Mouse (Mus musculus) cerebellum, postnatal 10 days (tissue): ENCODE results near the gene Frs2.
A peak's percentile ranks its signal among the peaks of the same experiment; 100 is the strongest.

Source experiments
- DNase-seq, 2 experiments: peaks; one replicate each; pipeline ENCODE4 v3.0.0; 2021; ENCODE audit warnings: mixed read lengths in 2 of 2

The Frs2 gene

GRCm38 (mm10) chr10:117148361-117149003 lies at the start of gene Frs2:
Gene Frs2 (minus strand): TSS chr10:117148534.
- peak; percentile 98 for DNase-seq

GRCm38 (mm10) chr10:117196696-117197095 lies 48.4 kb upstream of the Frs2 start:
- DNase-seq = no peak

GRCm38 (mm10) chr10:117195748-117196147 lies 47.4 kb upstream of the Frs2 start:
- DNase-seq = no peak

GRCm38 (mm10) chr10:117195005-117195404 lies 46.7 kb upstream of the Frs2 start:
- DNase-seq = no peak

GRCm38 (mm10) chr10:117193364-117193763 lies 45.0 kb upstream of the Frs2 start:
- no peak for DNase-seq

GRCm38 (mm10) chr10:117185399-117186089 lies 37.2 kb upstream of the Frs2 start:
- no peak for DNase-seq

- no peak for DNase-seq
Measured at GRCm38 (mm10) chr10:117181098-117181497, 32.8 kb upstream of the Frs2 start.

GRCm38 (mm10) chr10:117174645-117175044 lies 26.3 kb upstream of the Frs2 start:
- no peak for DNase-seq

GRCm38 (mm10) chr10:117173566-117174438 lies 25.5 kb upstream of the Frs2 start:
- no peak for DNase-seq

GRCm38 (mm10) chr10:117173111-117173510 lies 24.8 kb upstream of the Frs2 start:
- no peak for DNase-seq

GRCm38 (mm10) chr10:117172069-117172468 lies 23.7 kb upstream of the Frs2 start:
- DNase-seq = no peak

GRCm38 (mm10) chr10:117166785-117167425 lies 18.6 kb upstream of the Frs2 start:
- DNase-seq = no peak

GRCm38 (mm10) chr10:117162662-117163061 lies 14.3 kb upstream of the Frs2 start:
- no peak for DNase-seq

- DNase-seq = no peak
Measured at GRCm38 (mm10) chr10:117160099-117160498, 11.8 kb upstream of the Frs2 start.

- no peak for DNase-seq
Measured at GRCm38 (mm10) chr10:117152247-117152646, 3.9 kb upstream of the Frs2 start.

- DNase-seq = no peak
Measured at GRCm38 (mm10) chr10:117151676-117152075, 3.3 kb upstream of the Frs2 start.

- DNase-seq = no peak
Measured at GRCm38 (mm10) chr10:117151241-117151640, 2.9 kb upstream of the Frs2 start.

- DNase-seq = no peak
Measured at GRCm38 (mm10) chr10:117150764-117151163, 2.4 kb upstream of the Frs2 start.

- DNase-seq = peak; percentile 59 to 66
Measured at GRCm38 (mm10) chr10:117149942-117150617, 1.7 kb upstream of the Frs2 start.

GRCm38 (mm10) chr10:117149241-117149640 lies 907 bp upstream of the Frs2 start:
- DNase-seq = no peak

- no peak for DNase-seq
Measured at GRCm38 (mm10) chr10:117147463-117148360, 622 bp downstream of the Frs2 start.
